Comparison of ENCODE assay signal across 8 mouse cellular contexts in genomic region chr10:76961790-76962489, GRCm38 (mm10). TPM values are rescaled to one million over a fixed set of nuclear protein-coding genes. Genes with fewer than 3 reads are reported as not detected.
A peak's percentile ranks its signal among the peaks of the same experiment; 100 is the strongest.
DNase-seq lines count a peak whose midpoint lies in the region; ATAC-seq lines count a peak whose summit lies in the region.

Pcbp3 (minus strand) TSS chr10:76961887.

- ATAC-seq in inflammation-experienced regulatory T-cells, adult 6 months: peak; percentile 97
- ATAC-seq in megakaryocyte progenitor cell, adult 5-6 weeks (replicated peaks; ENCODE audit: poor library complexity): peak; percentile 96

- peak; percentile 97 for DNase-seq in adrenal gland, adult 8-10 months
- peak; percentile 97 for DNase-seq in embryo, embryonic 11.5 days (ENCODE audit: low read depth, low spot score)
- DNase-seq in gastrocnemius, postnatal 25 days: peak; percentile 99
- peak; percentile 97 to 98 for DNase-seq in left cerebral cortex, adult 9 months (ENCODE audit: low spot score in 2 of 2)
- peak; percentile 99 for DNase-seq in right cerebral cortex, postnatal 10 days (ENCODE audit: low spot score in 2 of 2)
- DNase-seq in urinary bladder, postnatal 14 days (ENCODE audit: low spot score): peak; percentile 97

RNA-seq across cellular contexts. Expression of gene Pcbp3, which starts in this region (rescaled TPM):
- total RNA-seq in adrenal gland, adult 8-10 months (2022): 10 to 100 TPM; 31.7 to 46.9 (median 35.9) TPM
- 1 to 10 TPM; 1.9 to 3.2 TPM for total RNA-seq in gastrocnemius, postnatal 25 days (2021)
- 1 to 10 TPM; 4.5 to 8.6 (median 6.0) TPM for polyA plus RNA-seq in inflammation-experienced regulatory T-cells, adult 6 months (2017; shearing (Covaris generic))
- total RNA-seq in megakaryocyte progenitor cell, adult 5-6 weeks (2015): 5.9 and 10.9 TPM in 2 replicates
- 6.9 and 7.4 TPM in 2 replicates for total RNA-seq in megakaryocyte progenitor cell, adult 5-6 weeks (2017)

Comparison
In these comparisons a context has a peak if more than half of its experiments do, and no peak if none do; other contexts are left out.
1. Peak in every context shown above with its lines: DNase-seq and ATAC-seq.